Mouse (Mus musculus) mature B cell (primary cell): Measurements from ENCODE around the gene Zfp473.
"Not testable (repeated sequence)": the region's sequence is repeated elsewhere in the genome, so short reads cannot be mapped to it uniquely, and the experiment has no call there.

Experiments used
- in situ Hi-C: fragments of 300-500 bp; cut with MboI; formaldehyde crosslinking; loops from 2 replicates; pipeline ENCODE4 v1.14.3; 2019

Zfp473 gene

GRCm38 (mm10) chr7:44724316-44724715 lies 26.5 kb downstream of the Zfp473 start:
- in situ Hi-C loops: loop anchor here (10.0 kb wide), 2 partner anchors 110 to 230 kb away; no protein-coding TSS in a partner anchor

DNA sequence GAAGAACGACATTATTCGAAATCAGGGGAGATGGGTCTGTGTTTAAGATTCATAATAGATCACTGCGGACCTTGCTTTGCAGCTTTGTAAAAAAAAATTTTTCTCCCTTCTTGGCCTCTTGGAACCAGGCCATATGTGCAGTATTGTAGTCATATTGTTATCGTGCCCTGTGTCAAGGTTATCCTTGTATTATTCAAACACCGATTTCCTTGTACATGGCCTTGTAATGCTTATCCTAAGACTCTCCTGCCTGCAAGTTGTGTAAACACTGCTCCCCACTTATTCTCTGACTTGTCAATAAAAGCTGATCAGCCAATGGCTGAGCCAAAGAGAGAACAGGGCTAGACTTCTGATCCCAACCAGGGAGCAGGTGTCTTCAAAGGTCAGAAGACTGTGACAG lies 28.8 kb downstream of the Zfp473 start:
- in situ Hi-C loops: loop anchor here (10.0 kb wide), 2 partner anchors 113 to 233 kb away; no protein-coding TSS in a partner anchor

GRCm38 (mm10) chr7:44709881-44710280 lies 41.0 kb downstream of the Zfp473 start:
- in situ Hi-C loops: no loop called here

GRCm38 (mm10) chr7:44708574-44708973 lies 42.3 kb downstream of the Zfp473 start, which contains the start of gene Izumo2:
Gene Izumo2 (plus strand): TSS chr7:44708742.
- in situ Hi-C loops: no loop called here

DNA sequence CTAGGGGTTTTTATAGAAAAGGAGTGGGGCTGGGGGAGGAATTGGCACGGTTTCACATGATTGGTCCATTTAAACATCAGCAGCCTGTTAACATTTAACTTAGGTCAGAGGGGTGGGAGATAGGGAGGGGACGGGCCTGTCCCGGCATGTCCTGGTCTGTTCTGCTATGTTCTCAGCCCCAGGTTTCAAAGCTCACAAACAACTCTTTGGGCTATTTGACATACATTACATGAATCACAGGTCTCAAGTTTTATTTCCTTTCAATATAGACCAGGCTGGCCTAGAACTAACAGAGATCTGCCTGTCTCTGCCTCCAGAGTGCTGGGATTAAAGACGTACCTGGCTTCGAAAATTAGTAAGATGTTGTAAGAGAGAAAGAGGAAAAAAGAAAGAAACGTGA lies 42.8 kb downstream of the Zfp473 start:
- in situ Hi-C loops: not testable (repeated sequence)

DNA sequence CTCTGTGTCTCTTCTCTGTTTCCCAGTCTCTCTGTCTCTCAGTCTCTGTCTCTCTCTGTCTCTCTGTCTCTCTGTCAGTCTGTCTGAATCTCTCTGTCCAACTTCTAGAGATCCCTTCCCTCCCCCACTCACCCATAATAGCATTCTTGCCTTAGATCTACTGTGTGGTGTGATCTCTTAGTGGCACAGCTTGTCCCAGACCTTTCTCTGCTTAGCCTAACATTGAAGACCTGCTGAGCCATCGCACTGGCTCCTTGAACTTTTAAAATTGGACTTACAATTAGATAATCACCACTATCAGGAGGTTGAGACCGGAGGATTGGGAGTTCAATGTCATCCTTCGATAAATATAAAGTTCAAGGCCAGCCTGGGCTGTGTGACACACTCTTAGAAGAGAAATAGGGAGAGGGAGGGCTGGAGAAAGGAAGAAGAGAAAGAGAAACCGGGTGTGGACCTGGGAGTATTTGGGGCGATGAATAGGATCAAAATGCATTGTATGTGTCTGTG lies 43.6 kb downstream of the Zfp473 start:
- in situ Hi-C loops: no loop called here

- in situ Hi-C loops: no loop called here
These were observed 44.5 kb downstream of the Zfp473 start for GRCm38 (mm10) chr7:44706322-44706721.

- in situ Hi-C loops: no loop called here
These were observed 45.8 kb downstream of the Zfp473 start for GRCm38 (mm10) chr7:44705086-44705485.

DNA sequence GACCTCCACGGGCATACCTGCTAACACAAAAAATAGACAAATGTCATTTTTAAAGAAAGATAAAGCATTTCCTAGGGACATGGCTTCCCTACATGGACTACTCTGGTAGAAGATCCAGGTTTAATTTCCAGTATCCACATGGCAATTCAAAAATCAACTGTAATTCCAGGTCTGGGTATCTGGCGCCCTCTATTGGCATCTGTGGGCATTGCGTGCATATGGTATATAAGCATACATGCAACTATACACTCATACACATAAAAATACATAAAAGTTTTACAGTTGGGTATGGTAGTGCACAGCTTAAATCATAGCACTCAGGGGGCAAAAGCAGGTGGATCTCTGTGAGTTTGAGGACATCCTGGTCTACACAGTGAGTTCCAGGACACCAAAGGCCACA lies 46.5 kb downstream of the Zfp473 start:
- in situ Hi-C loops: no loop called here

- in situ Hi-C loops: no loop called here
These were observed 47.9 kb downstream of the Zfp473 start for GRCm38 (mm10) chr7:44702985-44703384.

DNA sequence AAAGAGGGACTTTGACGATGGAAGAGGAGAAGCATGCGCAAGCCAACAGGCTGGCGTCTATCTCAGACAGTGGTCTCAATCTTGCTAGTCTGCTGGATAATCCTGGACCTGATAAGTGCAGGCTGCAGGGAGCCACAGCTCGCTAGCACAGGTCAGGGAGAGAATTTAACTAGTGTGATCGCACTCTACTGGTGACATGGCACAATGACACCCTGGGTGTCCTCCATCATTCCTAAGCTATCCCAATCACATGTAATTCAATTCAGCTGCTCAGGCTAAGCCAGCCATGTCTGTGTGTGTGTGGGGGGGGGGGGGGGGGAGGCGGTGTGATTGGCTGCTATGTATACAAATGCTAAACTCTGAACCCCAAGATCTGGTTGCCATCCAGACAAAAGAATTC lies 48.9 kb downstream of the Zfp473 start:
- in situ Hi-C loops: no loop called here

- in situ Hi-C loops: no loop called here
These were observed 52.9 kb downstream of the Zfp473 start for GRCm38 (mm10) chr7:44697980-44698379.

DNA sequence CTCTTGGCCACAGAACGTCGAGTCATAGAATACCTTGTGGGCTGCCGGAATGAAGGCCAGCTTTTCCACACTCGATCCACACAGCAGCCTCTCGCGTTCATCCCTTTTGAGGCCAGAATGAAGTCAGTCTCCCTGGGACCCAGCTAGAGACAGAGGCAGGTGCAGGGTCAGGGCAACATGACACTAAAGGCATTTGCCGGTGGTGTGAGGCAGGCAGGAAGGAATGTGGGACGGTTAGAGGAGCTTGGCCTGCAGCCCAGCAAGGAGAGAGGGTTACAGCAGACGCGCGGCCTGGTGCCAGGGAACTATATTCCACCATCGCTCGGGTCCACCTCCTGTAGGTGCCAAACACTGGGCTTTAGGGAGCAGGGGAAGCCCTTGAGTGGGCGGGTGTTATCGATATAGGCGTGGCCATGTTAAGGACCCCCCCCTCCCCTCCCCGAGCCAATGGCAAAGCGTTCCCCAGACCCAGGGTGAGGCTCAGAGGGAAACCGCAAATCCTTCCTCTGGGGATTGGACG lies 53.6 kb downstream of the Zfp473 start:
- in situ Hi-C loops: no loop called here

GRCm38 (mm10) chr7:44695223-44695622 lies 55.6 kb downstream of the Zfp473 start:
- in situ Hi-C loops: no loop called here

GRCm38 (mm10) chr7:44693427-44694175 lies 57.2 kb downstream of the Zfp473 start:
- in situ Hi-C loops: no loop called here

- in situ Hi-C loops: no loop called here
These were observed 61.5 kb downstream of the Zfp473 start for GRCm38 (mm10) chr7:44689331-44689730.

DNA sequence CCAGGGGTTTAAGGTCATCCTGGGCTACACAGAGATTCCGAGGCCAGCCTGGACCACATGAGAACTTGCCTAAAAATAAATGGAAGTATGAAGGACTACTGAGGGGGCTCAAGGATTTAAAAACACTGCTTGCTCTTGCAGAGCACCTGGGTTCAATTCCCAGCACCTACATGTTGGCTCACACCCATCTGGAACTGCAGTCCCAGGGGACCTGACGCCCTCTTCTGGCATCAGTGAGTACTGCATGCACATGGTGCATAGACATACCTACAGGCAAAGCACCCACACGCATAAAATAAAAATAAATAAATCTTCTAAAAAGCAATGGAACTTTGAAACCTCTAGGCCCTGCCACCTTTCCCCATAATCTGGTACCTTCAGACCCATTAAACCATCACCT lies 62.0 kb downstream of the Zfp473 start:
- in situ Hi-C loops: no loop called here

DNA sequence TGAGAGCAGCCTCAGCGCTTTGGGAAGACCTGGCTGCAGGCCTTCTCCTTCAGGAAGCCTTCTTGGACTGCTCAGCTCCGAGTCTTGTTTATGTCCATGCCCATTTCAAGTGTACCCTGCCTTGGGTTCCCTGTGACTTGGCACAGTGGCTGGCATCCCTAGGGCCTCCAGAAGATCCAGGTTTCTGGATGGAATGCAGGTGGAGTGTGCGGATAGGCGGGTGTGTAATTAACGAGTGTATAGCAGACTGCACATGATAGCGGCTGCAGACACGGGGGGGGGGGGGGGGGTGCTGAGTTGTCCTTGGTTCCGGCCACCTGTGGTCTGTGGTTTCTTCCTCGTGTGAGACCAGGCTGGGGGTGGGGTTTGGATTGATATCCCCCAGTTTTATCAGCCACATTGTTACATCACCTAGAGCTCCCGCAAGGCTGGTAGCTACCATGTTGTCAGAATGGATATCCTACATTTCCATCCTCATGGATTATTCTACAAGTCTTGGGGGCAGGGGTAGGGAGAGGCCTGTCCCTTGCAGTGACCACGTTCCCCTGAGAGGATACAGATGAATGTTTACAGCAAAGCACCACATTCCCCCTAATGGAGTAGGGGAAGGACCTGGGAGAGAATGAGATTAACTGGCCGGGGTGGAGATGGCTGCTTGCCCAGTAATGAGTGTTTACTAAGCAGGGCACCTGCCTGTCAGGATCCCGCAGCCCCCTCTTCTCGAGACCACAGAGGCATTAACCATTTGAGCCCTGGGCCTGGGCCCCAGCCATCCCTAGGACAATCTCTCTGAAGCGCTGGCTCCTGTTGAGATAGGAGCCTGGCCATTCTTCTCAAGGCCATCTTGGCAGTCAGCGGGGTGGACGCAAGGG lies 65.1 kb downstream of the Zfp473 start:
- in situ Hi-C loops: no loop called here

- in situ Hi-C loops: no loop called here
These were observed 67.2 kb downstream of the Zfp473 start for GRCm38 (mm10) chr7:44683656-44684055.
